Mouse (Mus musculus): ENCODE results near the gene Klhdc4.

Klhdc4 gene

DNA sequence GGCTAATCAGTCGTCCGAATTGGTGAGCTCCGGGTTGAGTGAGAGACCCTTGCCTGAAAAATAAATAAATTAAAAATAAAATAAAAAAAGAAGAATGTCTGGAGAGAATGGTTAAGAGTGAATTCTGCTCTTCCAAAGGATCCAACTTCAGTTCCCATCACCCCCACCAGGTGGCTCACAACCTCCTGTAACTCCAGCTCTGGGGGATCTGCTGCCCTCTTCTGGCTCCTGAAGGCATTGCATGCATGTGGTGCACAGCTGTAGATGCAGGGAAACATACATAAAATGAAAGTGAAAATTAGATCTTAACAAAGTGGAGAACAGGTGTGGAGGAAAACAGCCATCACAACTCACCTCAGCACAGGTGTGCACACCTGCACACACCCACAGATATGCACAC lies 78.0 kb downstream of the Klhdc4 start:
- in situ Hi-C loops (cut with MseI, MboI): loop anchor here in 1 of 2 experiments (5.0 kb wide), 1 partner anchor 34 kb away; no protein-coding TSS in a partner anchor

DNA sequence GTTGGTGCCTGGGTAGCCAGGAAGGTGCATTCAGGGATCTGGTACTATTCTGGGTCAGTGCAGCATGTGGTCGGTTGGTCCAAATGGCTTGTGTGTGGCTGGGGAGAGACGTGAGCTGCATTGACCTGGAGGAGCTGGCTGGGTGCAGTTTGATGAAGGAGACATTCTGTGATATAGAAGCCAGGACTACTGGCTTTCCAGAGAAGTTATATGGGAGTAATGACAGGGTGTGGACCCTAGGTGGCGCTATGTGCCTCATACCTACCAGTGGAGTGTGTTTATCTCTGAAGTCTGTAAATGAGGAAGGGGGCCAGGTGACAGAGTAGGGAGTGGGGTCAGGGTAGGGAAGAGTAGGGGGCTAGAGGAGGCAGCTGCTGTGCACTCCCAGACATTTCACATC lies 78.9 kb downstream of the Klhdc4 start:
- in situ Hi-C loops (cut with MseI, MboI): loop anchor here in 1 of 2 experiments (5.0 kb wide), 1 partner anchor 33 kb away; no protein-coding TSS in a partner anchor

DNA sequence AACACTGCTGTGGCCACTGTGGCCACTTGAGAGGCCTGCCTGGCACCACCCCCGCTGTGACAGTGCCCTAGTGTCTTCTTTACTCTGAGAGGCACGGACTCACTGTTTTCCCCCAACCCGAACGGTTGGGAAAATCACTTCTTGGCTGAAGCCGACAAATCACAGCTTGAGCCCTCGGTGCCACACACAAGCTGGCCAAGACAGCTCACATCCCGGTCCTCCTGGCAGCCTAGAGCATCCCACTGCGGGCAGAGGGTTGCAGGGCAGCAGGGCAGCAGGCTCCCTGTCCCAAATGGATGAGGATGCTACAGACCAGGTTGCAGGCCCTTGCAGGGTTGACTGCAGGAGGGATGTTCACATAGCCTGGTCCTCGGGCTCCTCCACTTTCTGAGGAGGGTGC lies 79.9 kb downstream of the Klhdc4 start:
- in situ Hi-C loops (cut with MseI, MboI): no loop called here

Measured in mouse trophoblast stem cell (cell line).